ENCODE assay signal across 17 mouse cellular contexts in the genomic region with DNA sequence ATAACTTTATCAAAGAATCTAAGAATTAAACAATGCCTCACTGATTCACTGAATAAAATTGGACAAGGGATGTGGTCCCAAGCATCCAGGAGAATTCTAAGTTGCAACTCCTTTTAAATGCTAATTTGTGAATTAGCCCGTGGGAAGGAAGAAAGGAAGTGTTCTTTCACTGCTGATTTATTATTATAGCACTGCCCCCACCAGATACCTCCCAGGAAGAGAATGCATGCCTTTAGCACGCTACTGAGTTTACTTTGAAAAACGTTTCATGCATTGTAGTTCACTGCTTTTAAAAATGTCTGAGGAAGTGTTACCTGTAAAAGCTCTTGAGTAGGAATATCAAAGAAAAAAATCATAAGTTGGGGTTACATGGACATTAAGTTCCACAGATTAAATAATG. TPM values are rescaled to one million over a fixed set of nuclear protein-coding genes. Genes with fewer than 3 reads are reported as not detected.
"Had no signal": no experiment of that assay in that cellular context is flagged by ENCODE, and none has a peak within 500 bp of the region (broad histone marks: within the 10 kb centered on the region; RNA-seq: fewer than 3 reads in every experiment).

No protein-coding gene starts in this region.

- ATAC-seq: intestine, postnatal 0 days; liver, embryonic 12.5 days had no signal

- H3K27me3 ChIP-seq: limb, embryonic 15.5 days; liver, embryonic 12.5 days; midbrain, embryonic 12.5 days had no signal

- H3K27ac ChIP-seq: left cerebral cortex, adult 2 months; limb, embryonic 15.5 days; liver, embryonic 12.5 days; midbrain, embryonic 12.5 days; neural tube, embryonic 13.5 days had no signal

- H3K36me3 ChIP-seq: limb, embryonic 15.5 days; liver, embryonic 12.5 days; midbrain, embryonic 12.5 days; neural tube, embryonic 13.5 days had no signal

- DNase-seq: kidney, postnatal 14 days; lung, embryonic 14.5 days; lung, postnatal 10 days; lung, postnatal 4 days; right cerebral cortex, postnatal 25 days; thymus, postnatal 36 days had no signal

- H3K4me1 ChIP-seq: limb, embryonic 15.5 days; liver, embryonic 12.5 days; midbrain, embryonic 12.5 days had no signal

- H3K9me3 ChIP-seq: limb, embryonic 15.5 days; liver, embryonic 12.5 days; midbrain, embryonic 12.5 days; neural tube, embryonic 13.5 days had no signal

- H3K4me2 ChIP-seq: limb, embryonic 15.5 days; liver, embryonic 12.5 days; lung, embryonic 14.5 days; midbrain, embryonic 12.5 days; neural tube, embryonic 13.5 days had no signal

- H3K9ac ChIP-seq: limb, embryonic 15.5 days; liver, embryonic 12.5 days; lung, embryonic 14.5 days; midbrain, embryonic 12.5 days; neural tube, embryonic 13.5 days had no signal

- H3K4me3 ChIP-seq: left cerebral cortex, adult 2 months; limb, embryonic 15.5 days; liver, embryonic 12.5 days; midbrain, embryonic 12.5 days; neural tube, embryonic 13.5 days had no signal

RNA-seq across cellular contexts. Expression of a gene that starts 3.6 kb away (rescaled TPM):
- polyA plus RNA-seq: intestine, postnatal 0 days; limb, embryonic 11.5 days; limb, embryonic 15.5 days; liver, embryonic 12.5 days; lung, embryonic 14.5 days; midbrain, embryonic 12.5 days; midbrain, postnatal 0 days; neural tube, embryonic 13.5 days; small intestine, adult 2 months; stomach, embryonic 16.5 days; thymus, postnatal 0 days had no signal

RNA-seq across cellular contexts. Expression of a gene that starts 19.8 kb away (rescaled TPM):
- polyA plus RNA-seq: limb, embryonic 11.5 days; limb, embryonic 15.5 days; lung, embryonic 14.5 days; midbrain, embryonic 12.5 days; neural tube, embryonic 13.5 days; small intestine, adult 2 months had no signal

RNA-seq across cellular contexts. Expression of a gene that starts 41.7 kb away (rescaled TPM):
- polyA plus RNA-seq: limb, embryonic 11.5 days; limb, embryonic 15.5 days; liver, embryonic 12.5 days; lung, embryonic 14.5 days; midbrain, embryonic 12.5 days; midbrain, postnatal 0 days; neural tube, embryonic 13.5 days; small intestine, adult 2 months had no signal

RNA-seq across cellular contexts. Expression of a gene that starts 60.0 kb away (rescaled TPM):
- polyA plus RNA-seq: limb, embryonic 11.5 days; limb, embryonic 15.5 days; liver, embryonic 12.5 days; lung, embryonic 14.5 days; midbrain, embryonic 12.5 days; midbrain, postnatal 0 days; neural tube, embryonic 13.5 days; small intestine, adult 2 months; stomach, embryonic 16.5 days had no signal
